Mouse (Mus musculus): Measurements from ENCODE around the gene Smok3c.

DNA sequence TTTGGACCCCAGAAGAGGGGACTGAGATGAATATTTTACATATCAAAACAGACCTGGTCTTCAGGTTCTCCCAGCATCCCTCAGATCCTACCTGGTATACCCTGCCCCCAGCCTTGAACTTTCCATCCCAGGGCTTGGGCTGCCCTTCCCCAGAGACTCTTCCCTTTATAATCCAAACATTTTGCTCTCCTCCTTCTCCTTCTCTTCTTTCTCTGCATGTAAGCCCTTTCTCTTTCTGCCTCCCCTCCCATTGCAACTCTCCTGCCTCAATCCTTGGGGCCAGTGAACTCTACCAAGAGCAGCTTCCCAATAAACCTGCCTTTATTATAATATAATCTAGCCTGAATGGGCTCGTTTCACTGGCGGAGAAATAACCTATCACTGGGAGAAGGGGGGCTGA is 30.9 kb downstream of the Smok3c start:
- no peak for TF ChIP-seq CTCF (IDR thresholded peaks at IDR 0.05)
- TF ChIP-seq EP300 (IDR thresholded peaks at IDR 0.05), result no peak

Data from lung, postnatal 0 days (tissue).